Comparison of ENCODE assay signal across 19 mouse cellular contexts in genomic region chr5:98692070-98692469, GRCm38 (mm10).
DNase-seq lines count a peak whose midpoint lies in the region; ATAC-seq and TF ChIP-seq lines count a peak whose summit lies in the region.
"Had no signal": no experiment of that assay in that cellular context is flagged by ENCODE, and none has a peak within 500 bp of the region (broad histone marks: within the 10 kb centered on the region; RNA-seq: fewer than 3 reads in every experiment).

No protein-coding gene starts in this region.

- TF ChIP-seq CTCF in lung, embryonic 14.5 days (IDR thresholded peaks at IDR 0.05; ENCODE audit: low read depth): no peak
- TF ChIP-seq CTCF in gastrocnemius, adult 2 months (IDR thresholded peaks at IDR 0.05): no peak

- intact Hi-C loops in gastrocnemius, adult 2 months (cut with DNase I): no loop called here

- H3K9ac ChIP-seq in lung, embryonic 14.5 days: no peak overlapping the region
- H3K9ac ChIP-seq: embryonic facial prominence, embryonic 13.5 days; forebrain, embryonic 12.5 days; hindbrain, embryonic 15.5 days had no signal

- H3K9me3 ChIP-seq in lung, embryonic 14.5 days (ENCODE audit: low read depth, low read length): no peaks in the 10 kb centered on the region
- H3K9me3 ChIP-seq: embryonic facial prominence, embryonic 13.5 days; forebrain, embryonic 12.5 days; hindbrain, embryonic 15.5 days had no signal

- peak; percentile 0 to 1 for DNase-seq in heart, adult 9 months (ENCODE audit: low spot score in 2 of 2)
- DNase-seq in heart, postnatal 4 days: no peak
- peak; percentile 17 for DNase-seq in lung, embryonic 14.5 days
- DNase-seq in lung, postnatal 14 days: no peak
- DNase-seq in c-Kit-positive CD71-negative TER-119-negative erythroid progenitor cells, embryonic 14.5 days (ENCODE audit: low read depth): peak; percentile 20
- no peak for DNase-seq in cerebellum, adult 9-10 months
- DNase-seq in gastrocnemius, adult 2 months: no peak
- DNase-seq: adrenal gland, adult 2 months; adrenal gland, postnatal 25 days; cerebellum, adult 8-10 months; cerebellum, postnatal 25 days; gastrocnemius, postnatal 14 days had no signal

- ATAC-seq in lung, embryonic 14.5 days (ENCODE audit: insufficient read depth): no peak
- peak; percentile 86 for ATAC-seq in hematopoietic stem cell, adult 5-6 weeks (replicated peaks in 1 of 2; ENCODE audit: insufficient read depth in 1 of 2, low FRiP score in 2 of 2, low TSS enrichment in 1 of 2, low read depth in 1 of 2, poor library complexity in 2 of 2, severe bottlenecking in 2 of 2)
- ATAC-seq: forebrain, embryonic 16.5 days; intestine, embryonic 16.5 days had no signal

- no peak overlapping the region for H3K4me3 ChIP-seq in lung, embryonic 14.5 days (ENCODE audit: low read depth, low read length)
- no peak overlapping the region for H3K4me3 ChIP-seq in gastrocnemius, adult 2 months
- H3K4me3 ChIP-seq: embryonic facial prominence, embryonic 13.5 days; forebrain, embryonic 12.5 days; hindbrain, embryonic 15.5 days had no signal

- WGBS in lung, embryonic 14.5 days: 50% methylated on average over 5 of the region's 5 CpGs

- no peak overlapping the region for H3K27ac ChIP-seq in lung, embryonic 14.5 days (ENCODE audit: low read depth)
- no peak overlapping the region for H3K27ac ChIP-seq in gastrocnemius, adult 2 months
- H3K27ac ChIP-seq: embryonic facial prominence, embryonic 13.5 days; forebrain, embryonic 12.5 days; hindbrain, embryonic 15.5 days had no signal

- no peaks in the 10 kb centered on the region for H3K27me3 ChIP-seq in lung, embryonic 14.5 days (ENCODE audit: insufficient read depth, low read length)
- H3K27me3 ChIP-seq: forebrain, embryonic 12.5 days; hindbrain, embryonic 15.5 days had no signal

- no peaks in the 10 kb centered on the region for H3K4me1 ChIP-seq in lung, embryonic 14.5 days (ENCODE audit: insufficient read depth)
- H3K4me1 ChIP-seq: forebrain, embryonic 12.5 days; hindbrain, embryonic 15.5 days had no signal

- H3K4me2 ChIP-seq in lung, embryonic 14.5 days: no peak overlapping the region
- H3K4me2 ChIP-seq: embryonic facial prominence, embryonic 13.5 days; forebrain, embryonic 12.5 days; heart, embryonic 11.5 days; hindbrain, embryonic 15.5 days had no signal

- H3K36me3 ChIP-seq in lung, embryonic 14.5 days (ENCODE audit: insufficient read depth): no peaks in the 10 kb centered on the region
- H3K36me3 ChIP-seq: embryonic facial prominence, embryonic 13.5 days; forebrain, embryonic 12.5 days; hindbrain, embryonic 15.5 days had no signal

Comparison
In these comparisons a context has a peak if more than half of its experiments do, and no peak if none do; other contexts are left out.
1. DNase-seq: peak in heart, adult 9 months (2 of 2), lung, embryonic 14.5 days (single experiment) and c-Kit-positive CD71-negative TER-119-negative erythroid progenitor cells, embryonic 14.5 days (single experiment); none in heart, postnatal 4 days (single experiment), lung, postnatal 14 days (single experiment), cerebellum, adult 9-10 months (single experiment) and gastrocnemius, adult 2 months (single experiment).